Mouse (Mus musculus) brain, embryonic 14.5 days (tissue): ENCODE measurements around the gene Cog5.

Source experiments
- CTCF ChIP-seq: fragments of 200-500 bp; IDR thresholded peaks from 2 replicates; pipeline ENCODE4 v1.5.1; 2012; ENCODE audit warnings: inconsistent platforms, mild to moderate bottlenecking, moderate library complexity, borderline replicate concordance; ENCODE audit not compliant: insufficient read depth, insufficient read length; ENCODE audit errors: extremely low read depth
- POLR2A ChIP-seq: fragments of 200-500 bp; IDR thresholded peaks from 2 replicates; pipeline ENCODE4 v1.6.1; 2012; ENCODE audit warnings: mild to moderate bottlenecking, inconsistent platforms, borderline replicate concordance; ENCODE audit not compliant: poor library complexity, insufficient read depth, insufficient read length, severe bottlenecking; ENCODE audit errors: extremely low read depth

GRCm38 (mm10) chr12:31936657-31937300 is 282.1 kb downstream of the Cog5 start:
- TF ChIP-seq CTCF: no peak
- no peak for TF ChIP-seq POLR2A
